Mouse (Mus musculus): Measurements from ENCODE around the gene Kctd4. TPM values are rescaled to one million over a fixed set of nuclear protein-coding genes. Genes with fewer than 3 reads are reported as not detected.

The Kctd4 gene
- total and polyA plus RNA-seq, 3 experiments = 0.06 TPM; not detected in 2

GRCm38 (mm10) chr14:76005011-76005410 is 50.2 kb downstream of the Kctd4 start:
- Histone ChIP-seq H3K4me3 (replicated peaks in 1 of 3; ENCODE audit: low read depth in 2 of 3, low read length in 2 of 3, poor library complexity in 1 of 3) (no peak overlapping the region), H3K27me3 (replicated peaks) (no peaks in the 10 kb centered on the region), H3K79me2 (replicated peaks; ENCODE audit: control insufficient read depth, extremely low read depth, insufficient read depth, poor library complexity, severe bottlenecking) (peaks cover 34% of the 10 kb centered on the region), H3K4me1 (ENCODE audit: control insufficient read depth in 1 of 2, insufficient read depth in 2 of 2) (peaks cover 2 to 53% of the 10 kb centered on the region in 2 experiments; a peak in 3 of 4 replicates), H3K27ac (ENCODE audit: insufficient read depth, low read depth) (no peak overlapping the region), H3K9me3 (replicated peaks; ENCODE audit: low read length) (no peaks in the 10 kb centered on the region), H3K9ac (ENCODE audit: insufficient read depth, low read depth) (no peak overlapping the region), H3K4me2 (ENCODE audit: insufficient read depth, low read depth, poor library complexity, severe bottlenecking) (no peak overlapping the region), H3K36me3 (replicated peaks in 1 of 2; ENCODE audit: control insufficient read depth in 1 of 2, insufficient read depth in 1 of 2, low read length in 1 of 2) (peaks cover 0 to 54% of the 10 kb centered on the region in 2 experiments)
- dilution Hi-C loops (cut with MboI; ENCODE audit: extremely low pct_ligation_motif_present, extremely low pct_unique_long_range_greater_than_20kb, low sequenced_read_pairs) (no loop called here), in situ Hi-C loops (cut with MboI; ENCODE audit: low pct_ligation_motif_present, low pct_unique_long_range_greater_than_20kb, low sequenced_read_pairs) (no loop called here)
- TF ChIP-seq TCF12 (IDR thresholded peaks at IDR 0.05; ENCODE audit: low read depth, low read length) (no peak), CTCF (conservative IDR thresholded peaks at IDR 0.05 in 1 of 2, IDR thresholded peaks at IDR 0.05 in 1 of 2; ENCODE audit: low read depth in 2 of 2, low read length in 2 of 2) (no peak), JUND (conservative IDR thresholded peaks at IDR 0.05; ENCODE audit: low read depth, low read length) (no peak), IRF4 (IDR thresholded peaks at IDR 0.05; ENCODE audit: low read depth, low read length) (no peak), RAD21 (IDR thresholded peaks at IDR 0.05; ENCODE audit: low read depth, low read length) (no peak)
- no peak for DNase-seq (ENCODE audit: extremely low read depth)

DNA sequence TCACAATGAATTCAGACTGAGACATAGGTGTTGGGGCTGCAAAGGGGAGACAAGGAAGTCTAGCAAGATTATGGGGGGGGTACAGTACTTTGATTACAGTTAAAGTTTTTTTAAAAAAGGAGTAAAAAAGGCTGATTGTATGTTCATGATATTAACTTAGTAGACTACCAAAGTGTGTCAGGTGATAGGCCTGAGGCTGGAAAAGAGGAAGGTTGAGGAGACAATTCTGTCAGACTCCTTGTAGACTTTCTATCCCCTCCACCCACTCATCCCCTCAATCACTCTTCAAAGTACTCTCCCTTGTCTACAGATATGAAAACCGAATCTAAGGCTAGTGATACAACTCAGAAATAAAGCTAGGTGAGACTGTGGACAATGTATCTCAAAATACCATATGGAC is 53.4 kb downstream of the Kctd4 start:
- no peak for TF ChIP-seq UBTF (IDR thresholded peaks at IDR 0.05; ENCODE audit: low read depth, low read length)
- no peak for TF ChIP-seq JUND (conservative IDR thresholded peaks at IDR 0.05; ENCODE audit: low read depth, low read length)
- TF ChIP-seq SIN3A (IDR thresholded peaks at IDR 0.05; ENCODE audit: low read length) = no peak
- no peak for TF ChIP-seq ZC3H11A (IDR thresholded peaks at IDR 0.05; ENCODE audit: low read depth, low read length)
- no peak for TF ChIP-seq HCFC1 (IDR thresholded peaks at IDR 0.05; ENCODE audit: low read depth, low read length)
- TF ChIP-seq IRF4 (IDR thresholded peaks at IDR 0.05; ENCODE audit: low read depth, low read length) = no peak
- TF ChIP-seq CHD2 (IDR thresholded peaks at IDR 0.05; ENCODE audit: low read length) = no peak
- no peak for TF ChIP-seq SMC3 (IDR thresholded peaks at IDR 0.05; ENCODE audit: low read depth, low read length)
- TF ChIP-seq CHD1 (IDR thresholded peaks at IDR 0.05; ENCODE audit: low read depth, low read length) = no peak
- no peak for TF ChIP-seq E2F4 (IDR thresholded peaks at IDR 0.05; ENCODE audit: insufficient replicate concordance, low read depth, low read length)
- no peak for TF ChIP-seq NRF1 (IDR thresholded peaks at IDR 0.05; ENCODE audit: low read depth, low read length)
- TF ChIP-seq ETS1 (conservative IDR thresholded peaks at IDR 0.05; ENCODE audit: low read depth, low read length) = no peak
- no peak for TF ChIP-seq PAX5 (IDR thresholded peaks at IDR 0.05; ENCODE audit: low read length)
- no peak for TF ChIP-seq EP300 (IDR thresholded peaks at IDR 0.05; ENCODE audit: low read length)
- no peak for TF ChIP-seq RAD21 (IDR thresholded peaks at IDR 0.05; ENCODE audit: low read depth, low read length)
- Histone ChIP-seq H3K9ac (ENCODE audit: insufficient read depth, low read depth) (no peak overlapping the region), H3K27me3 (replicated peaks) (no peaks in the 10 kb centered on the region), H3K9me3 (replicated peaks; ENCODE audit: low read length) (no peaks in the 10 kb centered on the region), H3K4me1 (ENCODE audit: control insufficient read depth in 1 of 2, insufficient read depth in 2 of 2) (peaks cover 2 to 40% of the 10 kb centered on the region in 2 experiments; a peak in 3 of 4 replicates), H3K27ac (ENCODE audit: insufficient read depth, low read depth) (no peak overlapping the region), H3K4me2 (ENCODE audit: insufficient read depth, low read depth, poor library complexity, severe bottlenecking) (no peak overlapping the region), H3K4me3 (replicated peaks in 1 of 3; ENCODE audit: low read depth in 2 of 3, low read length in 2 of 3, poor library complexity in 1 of 3) (no peak overlapping the region), H3K36me3 (replicated peaks in 1 of 2; ENCODE audit: control insufficient read depth in 1 of 2, insufficient read depth in 1 of 2, low read length in 1 of 2) (peaks cover 0 to 38% of the 10 kb centered on the region in 2 experiments), H3K79me2 (replicated peaks; ENCODE audit: control insufficient read depth, extremely low read depth, insufficient read depth, poor library complexity, severe bottlenecking) (peaks cover 40% of the 10 kb centered on the region)
- DNase-seq (ENCODE audit: extremely low read depth) = no peak
- dilution Hi-C loops (cut with MboI; ENCODE audit: extremely low pct_ligation_motif_present, extremely low pct_unique_long_range_greater_than_20kb, low sequenced_read_pairs) = no loop called here
- in situ Hi-C loops (cut with MboI; ENCODE audit: low pct_ligation_motif_present, low pct_unique_long_range_greater_than_20kb, low sequenced_read_pairs) = no loop called here
